Comparison of ENCODE assay signal across 8 mouse cellular contexts in the genomic region with DNA sequence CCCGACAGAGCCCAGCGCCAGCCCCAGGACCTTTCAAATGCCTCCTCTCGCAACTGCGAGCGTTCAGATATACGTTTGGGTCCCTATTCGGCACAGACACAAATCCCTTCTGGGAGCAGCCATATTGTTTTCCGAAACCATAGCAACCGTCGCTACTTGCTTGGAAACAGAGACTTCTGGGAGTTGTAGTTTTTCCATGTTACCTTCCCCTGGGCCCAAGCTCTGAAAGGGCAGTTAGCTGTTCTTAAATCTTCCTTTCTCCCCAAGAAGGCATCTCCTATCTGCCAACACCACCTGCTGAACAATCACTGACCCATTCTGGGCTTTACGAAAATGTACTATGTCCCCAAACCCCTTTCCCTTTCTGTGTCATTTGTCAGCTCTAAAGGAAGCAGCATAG. TPM values are rescaled to one million over a fixed set of nuclear protein-coding genes. Genes with fewer than 3 reads are reported as not detected.
DNase-seq lines count a peak whose midpoint lies in the region; ATAC-seq lines count a peak whose summit lies in the region.

No protein-coding gene starts in this region.

- peaks cover 25% of the 10 kb centered on the region for H3K27me3 ChIP-seq in embryonic facial prominence, embryonic 11.5 days (ENCODE audit: control insufficient read depth, insufficient read depth, low read length)
- peaks cover 42% of the 10 kb centered on the region for H3K27me3 ChIP-seq in heart, embryonic 11.5 days (ENCODE audit: control insufficient read depth, insufficient read depth, low read length)
- H3K27me3 ChIP-seq in kidney, embryonic 16.5 days (ENCODE audit: insufficient read depth, low read length) = peaks cover 27% of the 10 kb centered on the region
- H3K27me3 ChIP-seq in liver, embryonic 12.5 days (replicated peaks) = peaks cover 48% of the 10 kb centered on the region

- DNase-seq in CD4-positive, CD25-positive, alpha-beta regulatory T cell, adult 2 months (ENCODE audit: low read depth, low spot score) = peak; percentile 90
- peak; percentile 70 for DNase-seq in adrenal gland, postnatal 14 days
- peak; percentile 94 for DNase-seq in embryonic facial prominence, embryonic 11.5 days (ENCODE audit: low spot score)
- peak; percentile 49 to 54 for DNase-seq in natural killer cell, adult 2 months (ENCODE audit: low spot score in 2 of 2)
- peak; percentile 76 for DNase-seq in testis, postnatal 14 days (ENCODE audit: low spot score)

- H3K4me3 ChIP-seq in embryonic facial prominence, embryonic 11.5 days (ENCODE audit: low read depth, low read length) = peak overlapping the region; percentile 31
- peak overlapping the region; percentile 39 for H3K4me3 ChIP-seq in heart, embryonic 11.5 days (ENCODE audit: low read depth, low read length)
- H3K4me3 ChIP-seq in kidney, embryonic 16.5 days (ENCODE audit: low read length) = peak overlapping the region; percentile 50
- peak overlapping the region; percentile 46 for H3K4me3 ChIP-seq in liver, embryonic 12.5 days

- no peaks in the 10 kb centered on the region for H3K9me3 ChIP-seq in embryonic facial prominence, embryonic 11.5 days (replicated peaks; ENCODE audit: control insufficient read depth, low read length)
- H3K9me3 ChIP-seq in heart, embryonic 11.5 days (replicated peaks; ENCODE audit: control insufficient read depth, low read length) = no peaks in the 10 kb centered on the region
- H3K9me3 ChIP-seq in kidney, embryonic 16.5 days (ENCODE audit: low read length) = no peaks in the 10 kb centered on the region
- H3K9me3 ChIP-seq in liver, embryonic 12.5 days (replicated peaks) = no peaks in the 10 kb centered on the region

- no peak overlapping the region for H3K9ac ChIP-seq in embryonic facial prominence, embryonic 11.5 days (replicated peaks; ENCODE audit: low read length)
- no peak overlapping the region for H3K9ac ChIP-seq in heart, embryonic 11.5 days (ENCODE audit: low read depth, low read length)
- H3K9ac ChIP-seq in kidney, embryonic 16.5 days (replicated peaks; ENCODE audit: low read length) = peak overlapping the region; percentile 61
- 0 out of 2 replicates have a peak overlapping the region, but pooled peaks have one; percentile 3 for H3K9ac ChIP-seq in liver, embryonic 12.5 days

- H3K27ac ChIP-seq in embryonic facial prominence, embryonic 11.5 days (replicated peaks; ENCODE audit: low read depth, low read length) = no peak overlapping the region
- H3K27ac ChIP-seq in heart, embryonic 11.5 days (ENCODE audit: low read depth, low read length) = no peak overlapping the region
- H3K27ac ChIP-seq in kidney, embryonic 16.5 days (ENCODE audit: low read length) = peak overlapping the region; percentile 78; the same call in 1 of the 2 replicates
- H3K27ac ChIP-seq in liver, embryonic 12.5 days = no peak overlapping the region

- peak overlapping the region; percentile 69 for H3K4me2 ChIP-seq in embryonic facial prominence, embryonic 11.5 days (ENCODE audit: low read depth, low read length)
- peak overlapping the region; percentile 81 for H3K4me2 ChIP-seq in heart, embryonic 11.5 days
- H3K4me2 ChIP-seq in kidney, embryonic 16.5 days (replicated peaks; ENCODE audit: low read depth, low read length) = peak overlapping the region; percentile 90
- H3K4me2 ChIP-seq in liver, embryonic 12.5 days = peak overlapping the region; percentile 72

- peaks cover 6% of the 10 kb centered on the region for H3K4me1 ChIP-seq in embryonic facial prominence, embryonic 11.5 days (ENCODE audit: control insufficient read depth, insufficient read depth, low read length)
- peaks cover 24% of the 10 kb centered on the region for H3K4me1 ChIP-seq in heart, embryonic 11.5 days (ENCODE audit: control insufficient read depth, insufficient read depth, low read length)
- peaks cover 58% of the 10 kb centered on the region for H3K4me1 ChIP-seq in kidney, embryonic 16.5 days (ENCODE audit: insufficient read depth, low read length)
- H3K4me1 ChIP-seq in liver, embryonic 12.5 days = peaks cover 67% of the 10 kb centered on the region

- WGBS in embryonic facial prominence, embryonic 11.5 days = 5% methylated on average over 11 of the region's 11 CpGs
- WGBS in heart, embryonic 11.5 days (ENCODE audit: insufficient replicate concordance) = 4% methylated on average over 11 of the region's 11 CpGs
- WGBS in kidney, embryonic 16.5 days = 6% methylated on average over 11 of the region's 11 CpGs
- WGBS in liver, embryonic 12.5 days (ENCODE audit: insufficient replicate concordance) = 3% methylated on average over 11 of the region's 11 CpGs

- 0 out of 2 replicates have a peak, but pooled peaks have one; percentile 21 for ATAC-seq in embryonic facial prominence, embryonic 11.5 days (replicated peaks; ENCODE audit: insufficient number of reproducible peaks, low FRiP score, low TSS enrichment, low read depth)
- no peak for ATAC-seq in heart, embryonic 11.5 days (replicated peaks; ENCODE audit: insufficient number of reproducible peaks, low FRiP score, low TSS enrichment)
- ATAC-seq in kidney, embryonic 16.5 days (ENCODE audit: low FRiP score, low TSS enrichment) = peak; percentile 17; the same call in 1 of the 2 replicates
- peak; percentile 13; the same call in 1 of the 2 replicates for ATAC-seq in liver, embryonic 12.5 days

- no peaks in the 10 kb centered on the region; the same call in 1 of the 2 replicates for H3K36me3 ChIP-seq in embryonic facial prominence, embryonic 11.5 days (replicated peaks; ENCODE audit: control insufficient read depth, insufficient read depth, low read depth, low read length)
- H3K36me3 ChIP-seq in heart, embryonic 11.5 days (ENCODE audit: control insufficient read depth, insufficient read depth, low read length) = peaks cover 2% of the 10 kb centered on the region; the same call in 1 of the 2 replicates
- H3K36me3 ChIP-seq in kidney, embryonic 16.5 days (ENCODE audit: insufficient read depth, low read length) = 0 out of 2 replicates have a peak, but pooled peaks cover 14% of the 10 kb centered on the region
- H3K36me3 ChIP-seq in liver, embryonic 12.5 days = peaks cover 27% of the 10 kb centered on the region

RNA-seq across cellular contexts. Expression of a gene that starts 5.2 kb away (rescaled TPM):
- total RNA-seq in adrenal gland, postnatal 14 days (2021) = 65.6 and 70.4 TPM in 2 replicates
- polyA plus RNA-seq in embryonic facial prominence, embryonic 11.5 days (2014; fragmentation: Nextera tagmentation; extraction: Ambion mirVana) = 5.8 and 6.1 TPM in 2 replicates
- polyA plus RNA-seq in heart, embryonic 11.5 days (2014; fragmentation: Nextera tagmentation; extraction: Ambion mirVana) = 4.1 and 4.6 TPM in 2 replicates
- polyA plus RNA-seq in kidney, embryonic 16.5 days (2015; fragmentation: Nextera tagmentation; extraction: Ambion mirVana) = 9.7 and 10.1 TPM in 2 replicates
- 5.9 and 6.5 TPM in 2 replicates for polyA plus RNA-seq in liver, embryonic 12.5 days (2016; fragmentation: Nextera tagmentation; extraction: Ambion mirVana)

RNA-seq across cellular contexts. Expression of a gene that starts 12.0 kb away (rescaled TPM):
- total RNA-seq in adrenal gland, postnatal 14 days (2021) = 16.1 and 17.8 TPM in 2 replicates
- 48.0 and 53.4 TPM in 2 replicates for polyA plus RNA-seq in embryonic facial prominence, embryonic 11.5 days (2014; fragmentation: Nextera tagmentation; extraction: Ambion mirVana)
- 41.1 and 41.8 TPM in 2 replicates for polyA plus RNA-seq in heart, embryonic 11.5 days (2014; fragmentation: Nextera tagmentation; extraction: Ambion mirVana)
- 73.8 and 87.0 TPM in 2 replicates for polyA plus RNA-seq in kidney, embryonic 16.5 days (2015; fragmentation: Nextera tagmentation; extraction: Ambion mirVana)
- polyA plus RNA-seq in liver, embryonic 12.5 days (2016; fragmentation: Nextera tagmentation; extraction: Ambion mirVana) = 172 and 182 TPM in 2 replicates

RNA-seq across cellular contexts. Expression of a gene that starts 12.4 kb away (rescaled TPM):
- total RNA-seq in adrenal gland, postnatal 14 days (2021) = 7.0 and 7.5 TPM in 2 replicates
- polyA plus RNA-seq in embryonic facial prominence, embryonic 11.5 days (2014; fragmentation: Nextera tagmentation; extraction: Ambion mirVana) = 3.4 and 4.1 TPM in 2 replicates
- polyA plus RNA-seq in heart, embryonic 11.5 days (2014; fragmentation: Nextera tagmentation; extraction: Ambion mirVana) = 1.2 and 1.7 TPM in 2 replicates
- 3.3 and 4.7 TPM in 2 replicates for polyA plus RNA-seq in kidney, embryonic 16.5 days (2015; fragmentation: Nextera tagmentation; extraction: Ambion mirVana)
- polyA plus RNA-seq in liver, embryonic 12.5 days (2016; fragmentation: Nextera tagmentation; extraction: Ambion mirVana) = 1.0 and 1.1 TPM in 2 replicates

RNA-seq across cellular contexts. Expression of a gene that starts 14.8 kb away (rescaled TPM):
- 69.4 and 79.8 TPM in 2 replicates for total RNA-seq in adrenal gland, postnatal 14 days (2021)
- polyA plus RNA-seq in embryonic facial prominence, embryonic 11.5 days (2014; fragmentation: Nextera tagmentation; extraction: Ambion mirVana) = 81.2 and 88.3 TPM in 2 replicates
- polyA plus RNA-seq in heart, embryonic 11.5 days (2014; fragmentation: Nextera tagmentation; extraction: Ambion mirVana) = 83.0 and 83.4 TPM in 2 replicates
- polyA plus RNA-seq in kidney, embryonic 16.5 days (2015; fragmentation: Nextera tagmentation; extraction: Ambion mirVana) = 98.2 and 101 TPM in 2 replicates
- polyA plus RNA-seq in liver, embryonic 12.5 days (2016; fragmentation: Nextera tagmentation; extraction: Ambion mirVana) = 131 and 141 TPM in 2 replicates

RNA-seq across cellular contexts. Expression of a gene that starts 32.2 kb away (rescaled TPM):
- 17.3 and 17.7 TPM in 2 replicates for total RNA-seq in adrenal gland, postnatal 14 days (2021)
- 22.6 and 23.8 TPM in 2 replicates for polyA plus RNA-seq in embryonic facial prominence, embryonic 11.5 days (2014; fragmentation: Nextera tagmentation; extraction: Ambion mirVana)
- 30.3 and 31.2 TPM in 2 replicates for polyA plus RNA-seq in heart, embryonic 11.5 days (2014; fragmentation: Nextera tagmentation; extraction: Ambion mirVana)
- polyA plus RNA-seq in kidney, embryonic 16.5 days (2015; fragmentation: Nextera tagmentation; extraction: Ambion mirVana) = 30.2 and 30.9 TPM in 2 replicates
- polyA plus RNA-seq in liver, embryonic 12.5 days (2016; fragmentation: Nextera tagmentation; extraction: Ambion mirVana) = 16.4 and 17.0 TPM in 2 replicates

Comparison
In these comparisons a context has a peak if more than half of its experiments do, and no peak if none do; other contexts are left out.
1. H3K9ac ChIP-seq: peak in kidney, embryonic 16.5 days (single experiment) and liver, embryonic 12.5 days (single experiment); none in embryonic facial prominence, embryonic 11.5 days (single experiment) and heart, embryonic 11.5 days (single experiment).
2. Peak in every context shown above with its lines, with median percentiles within 50 percentile points of each other: DNase-seq, H3K4me2 ChIP-seq and H3K4me3 ChIP-seq.